Mouse (Mus musculus) central nervous system, embryonic 18 days (tissue): Measurements from ENCODE around the gene Gm29609. TPM values are rescaled to one million over a fixed set of nuclear protein-coding genes. Genes with fewer than 3 reads are reported as not detected.

Experiments
- polyA plus RNA-seq: library from polyadenylated mRNA; depleted of rRNA; stranded (reverse); fragments of >200 nt; gene quantifications from 2 replicates; pipeline ENCODE4 v1.2.3, GENCODE M21; 2012; rRNA removed

Gm29609 gene
- 2.8 and 3.7 TPM in 2 replicates for polyA plus RNA-seq

GRCm38 (mm10) chr5:31179766-31180630, at the start of gene Gm29609, which contains the start of gene Gtf3c2:
Gene Gm29609 (minus strand): TSS chr5:31179911.
Gene Gtf3c2 (minus strand): TSS chr5:31180144.

GRCm38 (mm10) chr5:31220448-31221303, 41.0 kb upstream of the Gm29609 start, which contains the start of gene Ppm1g:
Gene Ppm1g (minus strand): TSS chr5:31220687.

GRCm38 (mm10) chr5:31201742-31202590, 22.3 kb upstream of the Gm29609 start, which contains the start of gene Zfp513:
Gene Zfp513 (minus strand): TSS chr5:31202303.

GRCm38 (mm10) chr5:31192939-31193630, 13.4 kb upstream of the Gm29609 start, which contains the start of the genes Snx17 and Eif2b4:
Gene Snx17 (plus strand): TSS chr5:31193227.
Gene Eif2b4 (minus strand): TSS chr5:31193430.

GRCm38 (mm10) chr5:31154152-31154553, 25.6 kb downstream of the Gm29609 start, which contains the start of gene Mpv17:
Gene Mpv17 (minus strand): TSS chr5:31154251.

GRCm38 (mm10) chr5:31138241-31138967, 41.3 kb downstream of the Gm29609 start, which contains the start of gene Ucn:
Gene Ucn (minus strand): TSS chr5:31138829.

GRCm38 (mm10) chr5:31116354-31116753, 63.4 kb downstream of the Gm29609 start, which contains the start of gene Trim54:
Gene Trim54 (plus strand): TSS chr5:31116712.

GRCm38 (mm10) chr5:31108000-31108490, 71.7 kb downstream of the Gm29609 start, which contains the start of gene Slc30a3:
Gene Slc30a3 (minus strand): TSS chr5:31108237.

GRCm38 (mm10) chr5:31105814-31106335, 73.8 kb downstream of the Gm29609 start, which contains the start of gene Dnajc5g:
Gene Dnajc5g (plus strand): TSS chr5:31106285.

Other genes starting within 250 kb of the Gm29609 start
- 59.3 and 70.9 TPM in 2 replicates for gene Cgref1, start 234.3 kb downstream of the Gm29609 start, polyA plus RNA-seq
- 156 and 160 TPM in 2 replicates for gene Preb, start 219.6 kb downstream of the Gm29609 start, polyA plus RNA-seq
- 0.01 TPM in 1 of 2 replicates, not detected in the other for gene Tcf23, start 211.2 kb downstream of the Gm29609 start, polyA plus RNA-seq
- gene Atraid, start 131.6 kb downstream of the Gm29609 start, polyA plus RNA-seq: 162 and 172 TPM in 2 replicates
- gene Slc5a6, start 131.0 kb downstream of the Gm29609 start, polyA plus RNA-seq: 41.9 and 44.0 TPM in 2 replicates
- gene Cad, start 125.1 kb downstream of the Gm29609 start, polyA plus RNA-seq: 23.0 and 24.6 TPM in 2 replicates
- gene Dnajc5g, start 73.6 kb downstream of the Gm29609 start, polyA plus RNA-seq: not detected in 2 replicates
- 10.6 and 13.6 TPM in 2 replicates for gene Slc30a3, start 71.7 kb downstream of the Gm29609 start, polyA plus RNA-seq
- gene Trim54, start 63.2 kb downstream of the Gm29609 start, polyA plus RNA-seq: 1.2 TPM in 1 of 2 replicates, not detected in the other
- gene Ucn, start 41.1 kb downstream of the Gm29609 start, polyA plus RNA-seq: 0.19 and 0.21 TPM in 2 replicates
- 59.2 and 63.1 TPM in 2 replicates for gene Mpv17, start 25.7 kb downstream of the Gm29609 start, polyA plus RNA-seq
- 81.6 and 84.5 TPM in 2 replicates for gene Gtf3c2, start 233 bp upstream of the Gm29609 start, polyA plus RNA-seq
- 87.5 and 88.0 TPM in 2 replicates for gene Snx17, start 13.3 kb upstream of the Gm29609 start, polyA plus RNA-seq
- gene Eif2b4, start 13.5 kb upstream of the Gm29609 start, polyA plus RNA-seq: 60.8 and 68.2 TPM in 2 replicates
- 53.9 and 56.3 TPM in 2 replicates for gene Zfp513, start 22.4 kb upstream of the Gm29609 start, polyA plus RNA-seq
- 170 and 178 TPM in 2 replicates for gene Ppm1g, start 40.8 kb upstream of the Gm29609 start, polyA plus RNA-seq
- 150 and 152 TPM in 2 replicates for gene Nrbp1, start 61.0 kb upstream of the Gm29609 start, polyA plus RNA-seq
- gene Gm9970, start 61.3 kb upstream of the Gm29609 start, polyA plus RNA-seq: 0.16 TPM in 1 of 2 replicates, not detected in the other
- gene Krtcap3, start 71.8 kb upstream of the Gm29609 start, polyA plus RNA-seq: 3.8 and 4.6 TPM in 2 replicates
- 50.2 and 54.6 TPM in 2 replicates for gene Ift172, start 111.2 kb upstream of the Gm29609 start, polyA plus RNA-seq
- 190 and 201 TPM in 2 replicates for gene Fndc4, start 116.2 kb upstream of the Gm29609 start, polyA plus RNA-seq
- 0.75 and 0.87 TPM in 2 replicates for gene Gckr, start 117.5 kb upstream of the Gm29609 start, polyA plus RNA-seq